Mouse (Mus musculus) testis, postnatal 10 days (tissue): ENCODE data around the gene Bicd2.

Experiments used
- DNase-seq: peaks from one replicate; pipeline ENCODE4 v3.0.0; 2021; ENCODE audit warnings: low spot score

Bicd2 gene

DNA sequence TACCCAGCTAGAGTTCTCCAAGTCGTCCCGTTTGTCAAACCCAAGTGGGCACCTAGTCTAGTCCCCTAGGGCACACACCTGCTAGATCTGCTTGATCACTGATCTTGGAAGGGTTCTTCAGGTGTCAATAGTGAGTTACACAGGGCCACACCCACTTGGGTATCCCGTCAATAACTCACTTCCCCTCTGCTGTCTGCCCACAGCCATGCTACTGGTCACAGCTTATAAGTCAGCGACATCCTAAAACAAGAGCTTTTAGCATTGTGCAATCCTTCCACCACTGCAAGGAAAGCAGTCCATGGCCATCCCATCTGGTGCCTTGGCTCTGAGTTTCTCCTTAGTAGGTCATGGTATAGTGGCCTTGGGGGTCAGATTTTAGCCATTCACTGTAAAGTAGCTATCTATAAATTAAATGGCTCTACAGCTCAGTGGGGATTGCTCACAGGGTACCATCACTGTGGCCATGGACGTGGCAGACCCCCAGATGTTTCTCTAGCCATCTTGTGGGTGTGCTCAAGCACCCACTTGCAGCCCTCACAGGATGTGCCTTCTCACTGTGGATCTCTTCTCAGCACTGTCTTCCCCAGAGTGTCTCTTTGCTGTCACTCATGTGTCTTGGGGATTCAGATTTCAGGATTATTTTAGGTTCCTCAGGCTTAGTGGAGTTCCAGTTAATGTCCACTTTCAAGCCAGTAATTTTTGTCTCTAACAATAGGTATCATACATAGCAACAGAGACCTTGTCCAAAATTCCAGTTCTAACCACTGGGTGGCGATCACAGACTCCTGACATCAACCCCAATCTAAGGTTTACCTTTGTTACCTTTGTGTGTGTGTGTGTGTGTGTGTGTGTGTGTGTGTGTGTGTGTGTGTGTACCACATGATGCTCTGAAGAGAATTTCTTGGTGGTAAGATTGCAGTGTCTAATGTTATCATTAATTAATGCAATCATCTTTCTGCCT is 14.9 kb upstream of the Bicd2 start:
- DNase-seq: peak; percentile 74

GRCm38 (mm10) chr13:49328101-49328500 is 13.3 kb upstream of the Bicd2 start:
- DNase-seq: no peak

DNA sequence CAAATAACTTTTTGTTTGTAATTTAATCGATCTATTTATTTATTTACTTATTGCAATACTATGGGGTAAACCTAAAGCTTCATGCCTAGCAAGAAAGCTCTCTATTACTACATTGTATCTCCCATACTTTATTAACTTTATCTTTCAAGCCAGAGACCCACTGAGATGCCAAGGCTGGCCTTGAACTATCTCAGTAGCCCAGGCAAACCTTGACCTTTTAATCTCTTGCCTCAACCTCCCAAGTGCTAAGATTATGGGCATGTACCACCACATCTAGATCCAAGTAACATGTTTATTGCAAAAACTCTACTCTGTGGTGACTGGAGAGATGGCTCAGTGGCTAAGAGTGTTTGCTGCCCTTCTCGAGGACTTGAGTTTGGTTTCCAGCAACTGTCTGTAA is 8.1 kb upstream of the Bicd2 start:
- no peak for DNase-seq

GRCm38 (mm10) chr13:49335077-49335982 is 6.1 kb upstream of the Bicd2 start:
- no peak for DNase-seq

DNA sequence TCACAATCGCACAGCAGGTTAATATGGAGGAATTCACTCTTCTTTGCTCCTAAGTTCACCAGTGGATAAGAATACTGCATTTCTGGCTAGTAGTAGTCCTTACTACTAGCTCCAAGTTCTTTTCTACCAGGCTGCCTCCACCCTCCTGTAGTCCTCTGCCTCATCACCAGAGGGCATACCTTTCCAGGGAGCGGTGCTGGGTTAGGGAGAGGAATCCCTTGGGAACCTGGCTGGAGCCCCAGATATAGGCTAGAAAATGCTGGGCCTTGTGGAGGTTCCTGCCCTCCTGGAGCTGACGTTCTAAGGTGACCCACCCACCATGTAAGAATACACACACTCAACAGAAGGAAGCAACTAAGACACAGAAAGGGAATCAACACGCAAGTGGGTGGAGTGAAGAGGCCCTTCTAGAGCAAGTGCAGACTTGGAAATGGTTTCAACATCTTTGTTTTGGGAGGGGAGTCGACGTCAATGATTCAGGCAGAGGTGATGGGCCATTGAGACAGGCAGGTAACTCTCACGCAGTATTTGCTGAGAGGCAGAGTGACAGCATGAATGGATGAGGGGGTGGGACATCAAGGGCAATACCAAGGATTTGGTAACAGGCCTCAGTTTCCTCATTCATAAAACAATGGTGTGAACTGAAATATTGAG is 2.4 kb upstream of the Bicd2 start:
- peak; percentile 69 for DNase-seq

- DNase-seq: no peak
These were observed 692 bp downstream of the Bicd2 start for GRCm38 (mm10) chr13:49341831-49342722.

DNA sequence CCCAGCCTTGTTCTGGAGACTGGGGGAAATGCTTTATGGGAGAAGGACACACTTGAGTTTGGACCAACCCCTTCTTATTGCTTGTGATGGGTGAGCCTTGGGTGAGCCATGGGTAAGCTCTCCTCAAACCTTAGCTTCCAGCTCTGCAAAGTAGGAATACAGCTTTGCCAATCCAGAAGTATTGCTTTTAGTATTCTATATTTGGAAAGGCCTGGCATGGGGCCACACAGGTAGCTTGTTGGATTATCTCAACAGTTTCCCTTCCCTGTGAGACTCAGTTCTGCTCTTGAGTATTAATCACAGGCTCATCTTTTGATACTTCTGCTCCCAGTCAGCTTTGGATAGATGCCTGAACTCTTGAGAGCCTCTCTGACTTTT is 1.3 kb downstream of the Bicd2 start:
- no peak for DNase-seq

DNA sequence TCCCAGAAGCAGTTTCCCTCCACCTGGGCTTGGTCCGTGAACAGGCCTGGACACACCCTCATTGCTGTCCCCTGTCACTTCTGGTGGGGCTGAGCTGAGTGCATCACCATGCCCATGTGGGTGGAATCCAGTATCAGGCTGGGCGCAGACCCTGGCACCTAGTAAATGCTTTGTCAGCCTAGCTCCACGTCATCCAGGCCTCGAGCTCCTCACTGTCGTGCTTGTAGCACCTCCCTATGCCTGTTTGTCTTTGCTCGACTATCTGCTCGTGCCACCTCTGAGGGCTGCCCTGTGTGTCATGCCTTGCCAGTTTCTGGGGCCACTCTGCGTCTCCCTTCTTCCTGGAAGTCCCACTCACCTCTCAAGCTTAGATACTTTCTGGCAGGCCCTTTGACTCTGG is 3.2 kb downstream of the Bicd2 start:
- DNase-seq: no peak

DNA sequence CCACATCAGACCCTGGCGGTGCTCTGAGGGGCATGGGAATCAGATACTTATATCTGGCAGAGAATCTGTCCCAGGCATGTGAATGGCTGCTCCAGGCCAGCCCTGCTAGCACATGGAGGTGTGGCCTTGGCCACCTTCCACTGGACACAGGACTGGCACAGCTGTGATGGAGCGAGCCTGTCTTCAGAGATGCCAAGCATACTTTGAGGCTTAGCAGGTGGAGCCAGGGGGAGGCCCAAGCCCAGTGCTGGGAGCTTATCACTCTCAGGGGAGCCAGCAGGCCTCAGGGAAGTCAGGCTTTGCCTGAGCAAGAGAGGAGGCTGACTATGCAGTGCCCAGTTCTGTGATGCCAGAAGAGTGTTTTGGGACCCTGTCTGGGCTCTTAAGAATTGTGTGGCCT is 4.1 kb downstream of the Bicd2 start:
- DNase-seq: no peak

DNA sequence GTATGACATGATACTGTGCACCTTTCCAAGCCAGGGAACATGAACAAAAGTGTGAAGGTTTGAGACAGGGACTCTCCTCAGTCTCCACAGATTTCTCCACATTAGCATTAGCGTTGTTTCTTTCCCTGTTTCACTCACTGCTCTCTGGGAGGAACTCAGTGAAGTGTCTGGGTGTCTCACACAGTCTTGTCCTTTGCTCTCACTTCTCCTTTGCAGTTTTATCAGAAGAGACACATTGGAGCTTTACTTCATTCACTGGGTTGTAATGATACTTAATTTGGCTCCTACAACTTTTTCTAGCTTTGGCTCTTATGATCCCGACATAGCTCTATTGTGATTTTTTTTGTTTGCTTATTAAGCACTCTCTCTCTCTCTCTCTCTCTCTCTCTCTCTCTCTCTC is 7.1 kb downstream of the Bicd2 start:
- DNase-seq: no peak

DNA sequence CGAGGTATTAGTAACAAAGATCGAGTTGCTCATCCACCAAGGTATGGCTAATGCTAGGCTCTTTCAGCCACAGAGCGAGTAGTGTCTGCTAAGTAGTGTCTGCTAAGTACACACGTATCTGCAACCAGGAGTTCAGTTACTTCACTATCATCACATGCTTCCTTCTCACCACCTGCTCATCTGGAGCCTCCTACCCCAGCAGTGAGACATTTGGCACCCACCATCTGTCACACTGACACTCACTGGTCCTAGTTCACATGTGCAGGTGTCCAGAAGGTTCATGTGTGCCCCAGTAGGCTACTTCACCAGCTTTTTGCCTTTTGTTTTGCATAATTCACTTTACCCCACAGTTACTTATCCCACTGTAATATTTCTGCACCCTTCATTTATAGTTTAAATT is 8.0 kb downstream of the Bicd2 start:
- no peak for DNase-seq

DNA sequence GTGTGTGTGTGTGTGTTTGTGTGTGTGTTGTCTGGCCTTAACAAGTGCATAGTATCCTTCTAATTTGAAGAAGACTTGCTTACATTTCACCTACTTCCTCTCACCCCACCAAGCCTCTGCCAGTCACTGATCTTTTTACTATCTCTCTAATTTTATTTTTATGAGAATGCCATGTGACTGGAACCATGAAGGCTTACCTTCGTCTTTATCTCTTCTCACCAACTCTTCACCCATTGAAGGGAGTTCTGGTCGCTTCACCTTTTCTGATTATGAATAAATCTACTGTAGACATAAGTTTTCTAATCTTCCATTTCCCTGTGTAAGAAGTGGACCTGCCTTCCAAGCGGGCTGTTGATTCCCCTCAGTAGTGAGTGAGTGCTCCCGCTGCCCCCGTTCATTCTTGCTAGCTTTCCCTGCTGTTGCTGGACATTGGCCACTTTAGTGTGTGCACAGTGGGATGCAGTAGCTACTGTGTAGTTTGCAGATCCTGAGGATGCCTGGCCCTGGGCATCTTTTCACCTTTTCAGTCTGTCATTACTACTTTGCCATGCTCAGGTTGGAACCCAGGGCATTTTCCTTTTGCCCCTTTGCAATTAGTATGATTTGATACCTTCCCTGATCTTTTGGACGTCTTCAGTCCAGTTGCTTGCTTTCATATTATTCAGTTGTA is 8.6 kb downstream of the Bicd2 start:
- no peak for DNase-seq

GRCm38 (mm10) chr13:49352581-49353159 is 11.3 kb downstream of the Bicd2 start:
- no peak for DNase-seq

DNA sequence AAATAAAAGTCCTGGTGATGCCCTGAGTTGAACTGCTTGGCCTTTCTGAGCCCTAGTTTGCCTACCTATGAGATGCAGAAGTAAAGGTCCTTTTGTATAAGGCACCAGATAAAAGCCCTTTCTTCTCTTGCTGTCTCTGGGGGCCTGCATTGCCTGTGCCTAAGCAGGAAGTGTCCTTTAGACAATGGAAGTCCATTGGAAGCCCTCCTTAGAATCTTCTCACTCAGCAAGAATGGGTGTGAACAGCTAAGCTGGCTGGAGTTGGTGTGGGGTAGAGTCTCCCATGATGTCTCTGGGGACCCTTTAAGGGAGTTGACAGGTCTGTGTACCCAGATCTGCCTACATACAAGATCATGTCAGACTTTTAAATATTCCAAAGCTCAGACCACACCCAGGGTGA is 12.0 kb downstream of the Bicd2 start:
- DNase-seq: no peak

DNA sequence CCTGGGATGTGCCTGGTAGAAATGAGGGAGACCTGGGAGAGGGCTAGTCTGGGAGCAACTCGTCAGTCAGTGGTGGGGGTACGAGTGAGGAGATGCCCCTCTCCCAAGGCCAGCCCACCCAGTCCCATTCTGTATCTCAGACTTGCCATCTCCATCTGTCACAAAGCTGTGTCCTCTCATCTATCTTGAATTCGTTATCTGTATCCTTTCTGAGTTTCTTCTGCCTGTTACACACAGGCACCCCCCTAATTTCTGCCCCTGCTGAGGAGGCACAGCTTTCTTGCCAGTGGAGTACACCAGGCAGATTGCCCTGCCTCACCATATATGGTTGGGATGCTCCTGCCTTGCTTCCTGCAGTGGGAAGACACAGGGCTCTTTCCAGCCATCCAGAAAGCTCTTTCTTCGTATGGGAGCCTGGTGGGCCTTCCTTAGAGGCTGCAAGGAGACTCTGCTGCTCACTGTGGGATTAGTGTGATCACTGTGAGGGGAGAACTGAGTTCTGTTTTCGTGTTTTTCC is 12.7 kb downstream of the Bicd2 start:
- no peak for DNase-seq

DNA sequence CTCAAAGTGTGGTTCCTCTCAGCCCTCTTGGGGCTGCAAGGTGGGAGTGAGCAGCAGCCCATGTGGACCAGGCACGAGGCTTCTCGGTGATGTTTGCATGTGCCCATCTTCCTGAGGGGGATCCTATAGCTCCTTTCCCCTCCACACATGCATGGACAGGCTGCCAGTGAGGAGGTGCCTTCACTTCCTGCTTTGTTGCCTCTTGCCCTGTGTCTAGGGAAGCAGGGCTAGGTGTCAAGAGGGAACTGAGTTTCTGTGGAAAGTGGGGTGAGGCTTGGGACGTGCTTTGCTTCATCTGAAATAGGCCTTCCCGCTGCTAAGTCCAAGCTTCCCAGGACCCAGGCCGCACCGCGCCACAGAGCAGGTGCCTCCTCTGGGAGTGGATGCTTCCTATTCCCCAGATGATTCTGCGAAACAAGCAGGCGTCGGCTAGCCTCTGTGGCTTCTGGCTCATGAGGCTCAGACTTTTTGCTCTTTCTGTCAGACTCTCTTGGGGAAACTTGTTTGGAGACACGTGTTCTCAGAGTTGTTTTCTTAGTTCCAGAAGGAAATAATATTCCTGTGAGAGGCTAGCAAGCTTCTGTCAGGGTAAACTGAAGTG is 14.2 kb downstream of the Bicd2 start:
- no peak for DNase-seq

- no peak for DNase-seq
These were observed 14.7 kb downstream of the Bicd2 start for GRCm38 (mm10) chr13:49356090-49356489.

GRCm38 (mm10) chr13:49357367-49358026 is 16.1 kb downstream of the Bicd2 start:
- no peak for DNase-seq

DNA sequence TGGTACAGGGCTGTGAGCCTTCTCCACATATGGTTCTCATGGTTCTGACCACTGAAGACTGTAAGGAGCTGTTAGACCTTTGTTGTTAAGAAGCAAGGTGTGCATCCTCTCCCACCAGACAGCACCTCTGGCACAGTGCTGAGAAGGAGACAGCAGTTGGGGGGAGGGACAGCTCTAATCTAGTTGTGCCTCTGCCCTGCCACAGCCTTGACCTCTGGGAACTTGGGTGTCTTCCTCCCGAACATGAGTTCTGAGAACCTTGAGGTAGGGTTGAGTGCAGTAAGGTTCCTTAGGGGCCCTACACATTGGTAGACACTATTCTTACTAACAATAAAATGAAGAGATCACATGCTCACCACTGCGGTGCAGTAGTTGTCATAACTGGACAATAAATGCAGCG is 16.8 kb downstream of the Bicd2 start:
- no peak for DNase-seq
